Mouse (Mus musculus) midbrain, embryonic 14.5 days (tissue): ENCODE data around the gene Glt28d2. TPM values are rescaled to one million over a fixed set of nuclear protein-coding genes. Genes with fewer than 3 reads are reported as not detected.
"Not testable (repeated sequence)": the region's sequence is repeated elsewhere in the genome, so short reads cannot be mapped to it uniquely, and the experiment has no call there.

Experiments used
- ATAC-seq: fragments of 200-750 bp; cut with Nextera tagmentation; 2 replicates; pipeline ENCODE4 v1.8.0; 2017; ENCODE audit warnings: moderate number of reproducible peaks, moderate library complexity; ENCODE audit not compliant: low FRiP score, low TSS enrichment
- DNase-seq: peaks from one replicate; pipeline ENCODE4 v3.0.0-alpha.2; 2015
- H3K27ac ChIP-seq: fragments of 300-500 bp; sonication (generic); replicated peaks from 2 replicates; pipeline ENCODE4 v1.5.1; 2014; ENCODE audit warnings: mild to moderate bottlenecking, low read depth, low read length, moderate library complexity
- H3K27me3 ChIP-seq: fragments of 300-500 bp; sonication (generic); 2 replicates; pipeline ENCODE4 v1.6.1; 2014; ENCODE audit warnings: low read length, control low read depth, mixed read lengths; ENCODE audit not compliant: control insufficient read depth, insufficient read depth
- H3K36me3 ChIP-seq: fragments of 300-500 bp; sonication (generic); 2 replicates; pipeline ENCODE4 v1.6.1; 2014; ENCODE audit warnings: low read length, control low read depth; ENCODE audit not compliant: control insufficient read depth, insufficient read depth
- H3K4me1 ChIP-seq: fragments of 300-500 bp; sonication (generic); 2 replicates; pipeline ENCODE4 v1.6.1; 2014; ENCODE audit warnings: mild to moderate bottlenecking, antibody characterized with exemption, low read length, control low read depth; ENCODE audit not compliant: control insufficient read depth, insufficient read depth
- H3K4me2 ChIP-seq: fragments of 300-500 bp; sonication (generic); 2 replicates; pipeline ENCODE4 v1.6.1; 2014; ENCODE audit warnings: mild to moderate bottlenecking, low read length, moderate library complexity
- H3K4me3 ChIP-seq: fragments of 300-500 bp; sonication (generic); replicated peaks from 2 replicates; pipeline ENCODE4 v1.5.1; 2014; ENCODE audit warnings: low read depth, low read length
- H3K9ac ChIP-seq: fragments of 300-500 bp; sonication (generic); replicated peaks from 2 replicates; pipeline ENCODE4 v1.6.1; 2014; ENCODE audit warnings: mild to moderate bottlenecking, low read length, moderate library complexity
- H3K9me3 ChIP-seq: fragments of 300-500 bp; sonication (generic); 2 replicates; pipeline ENCODE4 v1.6.1; 2016; ENCODE audit warnings: low read length, control low read depth, mixed read lengths; ENCODE audit not compliant: control insufficient read depth
- WGBS: fragments of 180-500 bp; shearing (Covaris S2); extraction: QIAGEN DNeasy Blood & Tissue Kit; methylation state at CpG from one replicate; pipeline ENCODE4 v1.1.7; 2014; 5-methylcytosine and 5-hydroxymethylcytosine counted together
- polyA plus RNA-seq: library from polyadenylated mRNA; unstranded; fragments of >200 nt; fragmentation: Nextera tagmentation; extraction: Ambion mirVana; gene quantifications from 2 replicates; pipeline ENCODE4 v1.2.1, GENCODE M21; 2014

Gene Glt28d2
- polyA plus RNA-seq, 1 experiment from 2014 or later, result 0.21 TPM

DNA sequence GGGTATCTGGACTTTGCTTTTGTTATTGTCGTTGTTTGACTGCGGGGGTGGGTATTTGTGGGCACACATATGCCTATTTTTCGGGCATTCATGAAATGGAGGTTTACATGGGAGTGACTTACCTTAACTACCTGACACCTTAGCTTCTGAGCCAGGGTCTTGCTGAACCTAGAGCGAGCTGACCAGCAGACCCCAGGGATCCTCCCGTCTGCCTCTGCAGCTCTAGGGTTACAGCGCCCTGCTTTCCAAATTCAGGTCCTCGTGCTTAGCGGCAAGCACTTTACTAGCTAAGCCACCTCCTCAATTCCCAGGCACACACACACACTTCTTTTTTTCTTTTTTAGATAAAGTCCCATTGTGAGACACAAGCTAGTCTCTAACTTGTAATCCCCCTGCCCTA lies 36.0 kb upstream of the Glt28d2 start:
- no peak overlapping the region for H3K4me2 ChIP-seq
- H3K9me3 ChIP-seq, result no peaks in the 10 kb centered on the region
- H3K4me1 ChIP-seq, result no peaks in the 10 kb centered on the region
- H3K36me3 ChIP-seq, result no peaks in the 10 kb centered on the region
- H3K27me3 ChIP-seq, result no peaks in the 10 kb centered on the region
- no peak overlapping the region for H3K27ac ChIP-seq
- H3K9ac ChIP-seq, result no peak overlapping the region
- H3K4me3 ChIP-seq, result no peak overlapping the region
- ATAC-seq (no peak), DNase-seq (no peak)
- WGBS, result 67% methylated on average over 8 of the region's 8 CpGs

- no peaks in the 10 kb centered on the region for H3K36me3 ChIP-seq
- no peak for DNase-seq
- H3K9me3 ChIP-seq, result no peaks in the 10 kb centered on the region
- 79% methylated on average over 3 of the region's 3 CpGs for WGBS
- H3K27ac ChIP-seq, result no peak overlapping the region
- no peak overlapping the region for H3K9ac ChIP-seq
- no peak overlapping the region for H3K4me2 ChIP-seq
- no peaks in the 10 kb centered on the region for H3K27me3 ChIP-seq
- no peaks in the 10 kb centered on the region for H3K4me1 ChIP-seq
- no peak for ATAC-seq
- H3K4me3 ChIP-seq, result no peak overlapping the region
Observed at GRCm38 (mm10) chr3:85922331-85922730, 35.0 kb upstream of the Glt28d2 start.

- ATAC-seq, H3K36me3 ChIP-seq, DNase-seq, H3K4me1 ChIP-seq, H3K27ac ChIP-seq, H3K9me3 ChIP-seq, H3K27me3 ChIP-seq, H3K4me2 ChIP-seq, H3K9ac ChIP-seq, H3K4me3 ChIP-seq: not testable (repeated sequence)
- 90% methylated on average over 2 of the region's 2 CpGs for WGBS
Observed at GRCm38 (mm10) chr3:85920671-85921070, 33.4 kb upstream of the Glt28d2 start.

DNA sequence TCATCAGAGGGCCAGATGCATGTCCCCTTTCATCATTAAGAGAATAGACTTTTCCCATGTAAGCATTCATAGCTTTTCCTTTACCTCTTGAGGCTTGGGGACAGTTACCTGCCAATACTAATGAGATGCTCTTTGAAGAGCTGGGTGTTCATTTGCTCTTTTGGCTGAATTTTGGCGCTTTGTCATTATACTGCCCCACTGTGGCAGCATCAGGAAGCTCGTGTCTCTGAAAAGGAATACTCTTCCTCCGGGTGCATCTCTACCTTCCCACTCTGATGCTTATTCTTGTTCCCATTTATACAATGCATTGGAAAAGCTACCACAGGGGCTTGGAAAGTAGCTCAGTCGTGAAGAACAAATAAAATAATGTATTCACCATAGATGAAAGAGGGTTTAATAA lies 30.3 kb upstream of the Glt28d2 start:
- ATAC-seq, result no peak
- H3K27me3 ChIP-seq, result no peaks in the 10 kb centered on the region

GRCm38 (mm10) chr3:85914806-85915205 lies 27.5 kb upstream of the Glt28d2 start:
- H3K27ac ChIP-seq, result no peak overlapping the region
- H3K9ac ChIP-seq, result no peak overlapping the region
- WGBS, result 93% methylated on average over 6 of the region's 6 CpGs
- no peak overlapping the region for H3K4me2 ChIP-seq
- ATAC-seq (no peak), DNase-seq (no peak)
- H3K27me3 ChIP-seq, result no peaks in the 10 kb centered on the region
- no peaks in the 10 kb centered on the region for H3K4me1 ChIP-seq
- H3K4me3 ChIP-seq, result no peak overlapping the region
- no peaks in the 10 kb centered on the region for H3K36me3 ChIP-seq
- no peaks in the 10 kb centered on the region for H3K9me3 ChIP-seq

More for the DNA sequence above, 30.3 kb upstream of the Glt28d2 start:
- H3K9me3 ChIP-seq, result no peaks in the 10 kb centered on the region
- no peak overlapping the region for H3K27ac ChIP-seq
- H3K36me3 ChIP-seq, result no peaks in the 10 kb centered on the region
- no peak overlapping the region for H3K4me2 ChIP-seq
- H3K4me1 ChIP-seq, result no peaks in the 10 kb centered on the region
- WGBS, result 16% methylated on average over 4 of the region's 4 CpGs
- H3K4me3 ChIP-seq, result no peak overlapping the region
- no peak overlapping the region for H3K9ac ChIP-seq
- DNase-seq, result peak; percentile 72

DNA sequence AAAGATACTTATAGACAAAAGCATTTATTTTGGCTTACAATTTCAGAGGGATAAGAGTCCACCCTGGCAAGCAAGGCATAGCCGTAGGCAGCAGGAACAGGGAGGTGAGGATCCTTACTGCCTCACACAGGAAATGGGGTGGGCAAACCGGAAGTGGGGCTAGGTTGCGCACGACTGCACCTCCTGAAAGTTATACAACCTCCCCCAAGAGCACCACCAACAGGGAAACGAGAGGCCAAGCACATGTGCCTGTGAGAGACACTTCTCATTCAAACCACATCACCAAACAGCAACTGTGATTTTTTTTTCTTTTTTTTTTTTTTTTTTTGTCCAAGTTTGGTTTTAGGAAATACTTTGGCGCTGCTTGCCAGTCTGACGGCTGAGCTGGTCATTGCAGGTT lies 19.8 kb upstream of the Glt28d2 start:
- DNase-seq (no peak), ATAC-seq (no peak)
- H3K4me2 ChIP-seq, result no peak overlapping the region
- H3K4me1 ChIP-seq, result no peaks in the 10 kb centered on the region
- no peak overlapping the region for H3K9ac ChIP-seq
- no peaks in the 10 kb centered on the region for H3K9me3 ChIP-seq
- H3K27ac ChIP-seq, result no peak overlapping the region
- no peaks in the 10 kb centered on the region for H3K36me3 ChIP-seq
- H3K4me3 ChIP-seq, result no peak overlapping the region
- no peaks in the 10 kb centered on the region for H3K27me3 ChIP-seq
- 80% methylated on average over 7 of the region's 7 CpGs for WGBS

- H3K36me3 ChIP-seq, result no peaks in the 10 kb centered on the region
- no peak overlapping the region for H3K4me2 ChIP-seq
- DNase-seq (no peak), ATAC-seq (no peak)
- H3K4me1 ChIP-seq, result no peaks in the 10 kb centered on the region
- H3K27me3 ChIP-seq, result no peaks in the 10 kb centered on the region
- no peak overlapping the region for H3K27ac ChIP-seq
- H3K4me3 ChIP-seq, result no peak overlapping the region
- H3K9me3 ChIP-seq, result no peaks in the 10 kb centered on the region
- no peak overlapping the region for H3K9ac ChIP-seq
Observed at GRCm38 (mm10) chr3:85904371-85904770, 17.1 kb upstream of the Glt28d2 start.

GRCm38 (mm10) chr3:85895020-85895419 lies 7.7 kb upstream of the Glt28d2 start:
- Histone ChIP-seq H3K4me2 (no peak overlapping the region), H3K4me3 (no peak overlapping the region), H3K4me1 (no peaks in the 10 kb centered on the region), H3K27me3 (no peaks in the 10 kb centered on the region), H3K9ac (no peak overlapping the region), H3K36me3 (no peaks in the 10 kb centered on the region), H3K9me3 (no peaks in the 10 kb centered on the region), H3K27ac (no peak overlapping the region)
- ATAC-seq, result no peak
- DNase-seq, result no peak
- WGBS, result 96% methylated on average over 5 of the region's 5 CpGs

GRCm38 (mm10) chr3:85891571-85891970 lies 4.3 kb upstream of the Glt28d2 start:
- ATAC-seq (no peak), DNase-seq (no peak)
- WGBS, result 79% methylated on average over 1 of the region's 1 CpGs

More at GRCm38 (mm10) chr3:85891571-85891970, 4.3 kb upstream of the Glt28d2 start:
- Histone ChIP-seq H3K9me3 (no peaks in the 10 kb centered on the region), H3K9ac (no peak overlapping the region), H3K36me3 (no peaks in the 10 kb centered on the region), H3K4me3 (no peak overlapping the region), H3K4me1 (peaks cover 12% of the 10 kb centered on the region), H3K27me3 (peaks cover 19% of the 10 kb centered on the region), H3K27ac (no peak overlapping the region), H3K4me2 (no peak overlapping the region)
